Mouse (Mus musculus) G1E (cell line): Measurements from ENCODE around the gene Pdgfb.

Experiments
- CTCF ChIP-seq: IDR thresholded peaks from 2 replicates; pipeline ENCODE4 v1.5.1; 2012; ENCODE audit warnings: low read depth, low read length, inconsistent platforms, mixed read lengths
- GATA1 ChIP-seq: IDR thresholded peaks from 2 replicates; pipeline ENCODE4 v1.6.1; 2012; ENCODE audit warnings: borderline replicate concordance, low read length, inconsistent platforms, mixed read lengths
- GATA2 ChIP-seq: IDR thresholded peaks from 2 replicates; pipeline ENCODE4 v1.6.1; 2012; ENCODE audit warnings: low read depth, low read length, inconsistent platforms, borderline replicate concordance

- TF ChIP-seq CTCF (no peak), GATA1 (no peak), GATA2 (no peak)
Observed at GRCm38 (mm10) chr15:79951226-79951625, 63.6 kb downstream of the Pdgfb start.
